Mouse (Mus musculus) embryonic facial prominence, embryonic 14.5 days (tissue): ENCODE data around the gene Tceal9. TPM values are rescaled to one million over a fixed set of nuclear protein-coding genes. Genes with fewer than 3 reads are reported as not detected.

ENCODE experiments used
- ATAC-seq: fragments of 200-750 bp; cut with Nextera tagmentation; 2 replicates; pipeline ENCODE4 v1.8.0; 2017; ENCODE audit warnings: low read depth, moderate number of reproducible peaks, moderate TSS enrichment
- DNase-seq: peaks from one replicate; pipeline ENCODE4 v3.0.0-alpha.2; 2015; ENCODE audit warnings: low spot score
- H3K27ac ChIP-seq: fragments of 300-500 bp; sonication (generic); replicated peaks from 2 replicates; pipeline ENCODE4 v1.5.1; 2014; ENCODE audit warnings: low read depth, mild to moderate bottlenecking, low read length, moderate library complexity
- H3K27me3 ChIP-seq: fragments of 300-500 bp; sonication (generic); replicated peaks from 2 replicates; pipeline ENCODE4 v1.6.1; 2014; ENCODE audit warnings: low read length; ENCODE audit not compliant: control insufficient read depth, insufficient read depth
- H3K36me3 ChIP-seq: fragments of 300-500 bp; sonication (generic); 2 replicates; pipeline ENCODE4 v1.6.1; 2014; ENCODE audit warnings: low read length, mixed read lengths; ENCODE audit not compliant: control insufficient read depth, insufficient read depth
- H3K4me1 ChIP-seq: fragments of 300-500 bp; sonication (generic); 2 replicates; pipeline ENCODE4 v1.6.1; 2014; ENCODE audit warnings: antibody characterized with exemption, low read length; ENCODE audit not compliant: control insufficient read depth, insufficient read depth
- H3K4me2 ChIP-seq: fragments of 300-500 bp; sonication (generic); 2 replicates; pipeline ENCODE4 v1.6.1; 2014; ENCODE audit warnings: low read depth, mild to moderate bottlenecking, low read length, moderate library complexity, mixed read lengths
- H3K4me3 ChIP-seq: fragments of 300-500 bp; sonication (generic); 2 replicates; pipeline ENCODE4 v1.5.1; 2014; ENCODE audit warnings: low read depth, mild to moderate bottlenecking, low read length
- H3K9ac ChIP-seq: fragments of 300-500 bp; sonication (generic); 2 replicates; pipeline ENCODE4 v1.6.1; 2014; ENCODE audit warnings: low read depth, mild to moderate bottlenecking, low read length, moderate library complexity, mixed read lengths
- H3K9me3 ChIP-seq: fragments of 300-500 bp; sonication (generic); 2 replicates; pipeline ENCODE4 v1.6.1; 2016; ENCODE audit warnings: low read length; ENCODE audit not compliant: control insufficient read depth
- WGBS: fragments of 180-500 bp; shearing (Covaris S2); extraction: QIAGEN DNeasy Blood & Tissue Kit; methylation state at CpG from one replicate; pipeline ENCODE4 v1.1.7; 2014; 5-methylcytosine and 5-hydroxymethylcytosine counted together
- polyA plus RNA-seq: library from polyadenylated mRNA; unstranded; fragments of >200 nt; fragmentation: Nextera tagmentation; extraction: Ambion mirVana; gene quantifications from 2 replicates; pipeline ENCODE4 v1.2.1, GENCODE M21; 2014

The Tceal9 gene
- polyA plus RNA-seq, 1 experiment from 2014 or later: 553 TPM

DNA sequence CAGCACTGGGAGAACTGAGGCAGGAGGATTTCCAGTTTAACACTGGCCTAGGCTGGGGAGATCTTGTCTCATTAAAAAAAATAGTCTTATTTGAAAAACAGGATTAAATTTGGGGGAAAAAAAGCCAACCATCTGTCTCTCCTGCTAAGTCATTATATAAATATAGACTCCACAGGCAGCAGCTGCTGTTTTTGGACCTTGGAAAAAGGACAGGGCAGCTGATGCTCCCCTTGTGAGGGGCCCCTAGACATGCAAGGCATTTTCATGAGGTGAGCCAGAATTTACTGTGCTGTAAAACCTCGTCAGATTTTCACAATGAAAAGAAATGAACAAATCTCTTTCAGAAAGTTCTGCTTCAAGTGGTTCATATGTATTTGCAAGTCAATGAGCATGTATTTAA lies 28.6 kb upstream of the Tceal9 start:
- Histone ChIP-seq H3K9me3 (no peaks in the 10 kb centered on the region), H3K27ac (no peak overlapping the region), H3K4me2 (no peak overlapping the region), H3K36me3 (no peaks in the 10 kb centered on the region), H3K27me3 (no peaks in the 10 kb centered on the region), H3K4me1 (no peaks in the 10 kb centered on the region), H3K4me3 (no peak overlapping the region), H3K9ac (no peak overlapping the region)
- peak; percentile 46 for DNase-seq
- ATAC-seq: no peak
- 52% methylated on average over 1 of the region's 1 CpGs for WGBS

DNA sequence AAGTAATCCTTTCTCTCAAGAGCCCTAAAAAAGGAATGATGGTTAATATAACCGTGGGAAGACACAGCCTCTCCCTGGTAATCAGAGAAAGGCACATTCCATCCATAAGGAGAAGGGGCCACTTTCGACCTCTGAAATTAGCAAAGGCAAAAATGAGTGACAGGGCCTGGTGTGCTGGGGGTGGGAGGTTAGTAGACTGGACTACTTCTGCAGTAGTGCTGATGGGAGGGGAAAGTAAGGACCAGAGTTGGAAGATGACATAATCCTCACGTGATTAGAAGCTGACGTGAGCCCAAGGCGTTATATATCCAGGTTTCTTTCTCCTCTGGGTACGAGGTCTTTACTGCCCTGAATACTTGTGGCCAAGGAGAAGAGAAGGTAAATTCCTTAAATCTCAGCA lies 21.2 kb upstream of the Tceal9 start:
- no peak overlapping the region for H3K9ac ChIP-seq
- peak; percentile 28 for DNase-seq
- H3K27me3 ChIP-seq: peaks cover 5% of the 10 kb centered on the region
- WGBS: 63% methylated on average over 6 of the region's 6 CpGs
- no peak overlapping the region for H3K4me3 ChIP-seq
- H3K4me1 ChIP-seq: no peaks in the 10 kb centered on the region
- no peaks in the 10 kb centered on the region for H3K9me3 ChIP-seq
- H3K27ac ChIP-seq: no peak overlapping the region
- no peaks in the 10 kb centered on the region for H3K36me3 ChIP-seq
- ATAC-seq: peak; percentile 47; the same call in 1 of the 2 replicates
- H3K4me2 ChIP-seq: no peak overlapping the region

DNA sequence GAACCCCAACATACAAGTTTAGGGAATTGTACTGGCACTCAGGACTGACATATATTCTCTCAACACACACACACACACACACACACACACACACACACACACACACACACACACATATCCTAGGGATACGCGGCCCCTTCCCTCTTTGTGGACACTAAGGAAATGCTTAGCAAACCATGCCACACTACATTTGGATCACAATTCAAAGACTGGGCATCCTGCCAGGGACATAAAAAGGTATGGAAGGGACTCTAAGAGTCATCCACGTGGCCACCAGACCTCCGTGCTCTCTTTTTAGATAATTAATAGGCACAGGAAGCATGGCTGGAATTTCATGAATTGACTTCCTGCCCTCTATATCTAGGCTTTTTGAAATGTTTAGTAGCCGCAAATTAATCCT lies 17.1 kb upstream of the Tceal9 start:
- peaks cover 5% of the 10 kb centered on the region for H3K27me3 ChIP-seq
- no peak overlapping the region for H3K27ac ChIP-seq
- 48% methylated on average over 5 of the region's 5 CpGs for WGBS
- no peaks in the 10 kb centered on the region for H3K9me3 ChIP-seq
- H3K4me2 ChIP-seq: no peak overlapping the region
- H3K36me3 ChIP-seq: no peaks in the 10 kb centered on the region
- ATAC-seq: no peak
- DNase-seq: peak; percentile 44
- no peak overlapping the region for H3K4me3 ChIP-seq
- H3K4me1 ChIP-seq: no peaks in the 10 kb centered on the region
- H3K9ac ChIP-seq: no peak overlapping the region

DNA sequence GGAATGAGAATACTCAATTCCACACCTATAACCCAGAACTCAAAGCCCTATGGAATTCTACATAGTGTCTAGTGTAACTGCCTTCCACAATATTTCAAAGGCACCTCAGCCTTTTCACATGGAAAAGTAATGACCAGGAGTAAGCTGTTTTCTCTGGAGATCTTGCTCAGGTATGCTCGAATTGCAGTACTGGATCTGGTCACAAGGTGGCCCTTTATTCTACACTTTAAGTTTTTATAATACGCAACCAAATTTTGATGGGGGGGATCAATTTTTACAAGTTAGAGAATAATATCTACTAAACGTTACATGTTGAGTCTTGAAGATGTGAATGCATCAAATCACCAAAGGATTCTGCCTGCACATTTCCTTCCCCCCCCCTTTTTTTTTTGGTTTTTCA lies 6.8 kb upstream of the Tceal9 start:
- Histone ChIP-seq H3K4me3 (no peak overlapping the region), H3K9me3 (no peaks in the 10 kb centered on the region), H3K36me3 (no peaks in the 10 kb centered on the region), H3K27ac (no peak overlapping the region), H3K4me1 (no peaks in the 10 kb centered on the region), H3K9ac (no peak overlapping the region), H3K27me3 (no peaks in the 10 kb centered on the region; the same call in 1 of the 2 replicates), H3K4me2 (no peak overlapping the region)
- ATAC-seq: no peak
- WGBS: 59% methylated on average over 3 of the region's 3 CpGs
- DNase-seq: peak; percentile 18

DNA sequence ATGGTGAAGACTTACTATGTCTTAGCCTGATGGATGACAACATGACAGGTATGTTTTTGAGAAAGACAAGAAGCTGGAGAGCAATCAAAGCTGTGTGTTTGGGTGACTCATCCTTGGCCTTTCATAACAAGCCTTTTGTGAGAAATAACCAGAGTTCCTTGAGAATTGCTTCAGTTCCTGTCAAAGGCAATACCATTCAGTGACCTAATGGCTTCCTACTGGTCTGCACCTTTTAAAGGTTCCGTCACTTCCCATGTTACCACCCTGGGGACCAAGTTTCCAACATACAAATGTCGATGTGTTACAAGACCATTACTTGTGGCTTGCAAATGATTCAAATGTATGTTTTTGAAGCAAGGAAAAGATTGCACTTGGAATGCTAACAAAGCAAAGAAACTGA lies 1.7 kb upstream of the Tceal9 start:
- 0 out of 2 replicates have a peak, but pooled peaks cover 5% of the 10 kb centered on the region for H3K36me3 ChIP-seq
- DNase-seq (no peak), ATAC-seq (no peak)
- H3K27me3 ChIP-seq: no peaks in the 10 kb centered on the region; the same call in 1 of the 2 replicates
- H3K27ac ChIP-seq: no peak overlapping the region
- no peaks in the 10 kb centered on the region for H3K9me3 ChIP-seq
- no peak overlapping the region for H3K4me3 ChIP-seq
- 85% methylated on average over 2 of the region's 2 CpGs for WGBS
- no peak overlapping the region for H3K9ac ChIP-seq
- no peak overlapping the region for H3K4me2 ChIP-seq
- no peaks in the 10 kb centered on the region for H3K4me1 ChIP-seq

DNA sequence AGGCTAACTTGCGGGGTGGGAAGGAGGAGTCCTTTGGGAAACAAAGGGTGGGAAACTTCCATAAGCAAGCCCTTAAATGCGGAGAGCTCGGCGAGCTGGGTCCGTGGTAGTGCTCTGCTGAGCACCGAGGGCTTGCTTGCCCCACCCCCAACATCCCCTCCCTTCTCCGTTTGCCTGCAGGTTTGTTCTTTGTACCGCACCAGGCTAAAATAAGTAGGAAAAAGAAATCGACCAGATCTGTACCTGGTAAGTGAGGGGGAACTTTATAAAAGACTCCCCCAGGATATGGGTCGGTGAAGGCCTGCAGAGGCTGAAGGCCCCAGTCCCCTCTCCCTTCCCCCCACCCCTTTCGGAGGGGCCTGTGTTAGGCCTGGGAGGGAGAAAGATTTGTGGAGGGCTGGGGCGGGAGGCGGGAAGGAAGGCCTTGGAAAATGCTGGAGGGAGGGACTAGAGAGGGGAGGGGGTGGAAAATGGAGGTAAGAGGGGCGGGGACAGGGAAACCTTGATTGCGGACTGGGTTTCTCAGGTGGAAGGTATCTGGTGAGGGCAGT lies 717 bp downstream of the Tceal9 start:
- ATAC-seq (peak; percentile 76), DNase-seq (peak; percentile 70)
- Histone ChIP-seq H3K4me1 (no peaks in the 10 kb centered on the region), H3K27me3 (no peaks in the 10 kb centered on the region; the same call in 1 of the 2 replicates), H3K36me3 (0 out of 2 replicates have a peak, but pooled peaks cover 5% of the 10 kb centered on the region), H3K9ac (peak overlapping the region; percentile 80), H3K27ac (peak overlapping the region; percentile 89), H3K9me3 (no peaks in the 10 kb centered on the region), H3K4me2 (peak overlapping the region; percentile 49), H3K4me3 (peak overlapping the region; percentile 61)
- WGBS: 23% methylated on average over 12 of the region's 15 CpGs

DNA sequence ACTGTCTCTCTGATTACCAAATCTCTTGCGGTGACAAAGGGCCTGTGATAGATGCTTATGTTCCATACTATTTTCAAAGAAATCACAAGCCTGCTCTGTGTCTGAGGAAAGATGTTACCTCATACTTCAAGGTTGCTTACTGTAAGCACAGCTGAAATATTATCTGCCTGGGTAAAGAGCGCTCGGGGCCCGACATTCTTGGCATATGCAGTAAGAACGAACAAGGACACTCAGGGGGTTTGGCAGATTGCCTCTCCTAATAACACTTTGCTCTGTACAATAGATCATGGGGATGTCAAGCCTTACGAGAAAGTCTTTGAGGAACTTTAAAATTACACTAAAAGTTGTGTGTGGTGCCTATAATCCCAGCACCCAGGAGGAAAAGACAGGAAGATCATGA lies 3.9 kb downstream of the Tceal9 start:
- H3K4me2 ChIP-seq: no peak overlapping the region
- peaks cover 2% of the 10 kb centered on the region; the same call in 1 of the 2 replicates for H3K27me3 ChIP-seq
- ATAC-seq: no peak; the same call in 1 of the 2 replicates
- DNase-seq: peak; percentile 64
- no peaks in the 10 kb centered on the region for H3K4me1 ChIP-seq
- H3K9ac ChIP-seq: no peak overlapping the region
- H3K4me3 ChIP-seq: no peak overlapping the region
- 67% methylated on average over 6 of the region's 6 CpGs for WGBS
- no peaks in the 10 kb centered on the region for H3K9me3 ChIP-seq
- no peak overlapping the region for H3K27ac ChIP-seq
- 0 out of 2 replicates have a peak, but pooled peaks cover 5% of the 10 kb centered on the region for H3K36me3 ChIP-seq

DNA sequence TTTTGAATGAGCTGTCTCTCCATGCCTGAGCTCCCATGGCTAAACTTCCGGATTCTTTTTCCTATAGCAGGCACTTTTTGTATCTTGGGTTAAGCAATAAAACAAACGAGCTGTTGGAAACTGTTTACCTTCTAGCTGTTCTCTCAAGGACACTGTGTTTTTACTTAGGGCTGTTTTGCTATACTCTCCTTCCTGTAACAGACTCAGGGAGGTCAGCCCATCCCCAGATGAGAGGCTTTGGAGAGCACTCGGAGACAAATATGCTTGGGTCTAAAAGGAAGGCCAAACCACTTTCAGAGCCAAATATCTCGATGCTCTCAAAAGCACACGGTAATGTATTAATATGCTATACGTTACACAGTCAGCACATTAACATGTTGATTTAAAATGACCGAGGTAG lies 4.8 kb downstream of the Tceal9 start:
- no peak overlapping the region for H3K4me3 ChIP-seq
- H3K4me2 ChIP-seq: no peak overlapping the region
- DNase-seq (no peak), ATAC-seq (no peak)
- WGBS: 73% methylated on average over 7 of the region's 7 CpGs
- peaks cover 2% of the 10 kb centered on the region; the same call in 1 of the 2 replicates for H3K27me3 ChIP-seq
- H3K9me3 ChIP-seq: no peaks in the 10 kb centered on the region
- H3K36me3 ChIP-seq: 0 out of 2 replicates have a peak, but pooled peaks cover 5% of the 10 kb centered on the region
- H3K4me1 ChIP-seq: no peaks in the 10 kb centered on the region
- H3K27ac ChIP-seq: no peak overlapping the region
- no peak overlapping the region for H3K9ac ChIP-seq
